Mouse (Mus musculus): ENCODE results near the gene Hist1h2bn. TPM values are rescaled to one million over a fixed set of nuclear protein-coding genes. Genes with fewer than 3 reads are reported as not detected.
"Not testable (repeated sequence)": the region's sequence is repeated elsewhere in the genome, so short reads cannot be mapped to it uniquely, and the experiment has no call there.

Hist1h2bn gene
- 1.1 and 2.1 TPM in 2 replicates for polyA plus RNA-seq (2016; fragmentation: Nextera tagmentation; extraction: Ambion mirVana)

GRCm38 (mm10) chr13:21753524-21754285 lies at the start of gene Hist1h2bn, which contains the start of gene Hist1h2ak:
Gene Hist1h2bn, plus strand, starts transcription at chr13:21754123.
Gene Hist1h2ak, minus strand, starts transcription at chr13:21753827.
- not testable (repeated sequence) for H3K36me3 ChIP-seq; H3K27me3 ChIP-seq (replicated peaks); H3K9me3 ChIP-seq (replicated peaks)
- H3K9ac ChIP-seq = peak within 1 kb of the TSS; percentile 78
- peak within 1 kb of the TSS; percentile 86 for H3K4me2 ChIP-seq
- H3K4me1 ChIP-seq (replicated peaks) = peaks cover 13% of the 10 kb centered on the region
- ATAC-seq (ENCODE audit: insufficient number of reproducible peaks, low FRiP score) = peak; percentile 94
- under 1% methylated on average over 50 of the region's 50 CpGs for WGBS
- H3K4me3 ChIP-seq = peak within 1 kb of the TSS; percentile 58
- peak within 1 kb of the TSS; percentile 96 for H3K27ac ChIP-seq (ENCODE audit: poor library complexity, severe bottlenecking)

GRCm38 (mm10) chr13:21706669-21707068 lies 47.3 kb upstream of the Hist1h2bn start:
- Histone ChIP-seq H3K27me3 (replicated peaks) (no peaks in the 10 kb centered on the region), H3K27ac (ENCODE audit: poor library complexity, severe bottlenecking) (no peak overlapping the region), H3K36me3 (no peaks in the 10 kb centered on the region), H3K4me1 (replicated peaks) (no peaks in the 10 kb centered on the region; the same call in 1 of the 2 replicates), H3K4me3 (no peak overlapping the region), H3K4me2 (no peak overlapping the region), H3K9me3 (replicated peaks) (no peaks in the 10 kb centered on the region), H3K9ac (no peak overlapping the region)
- 66% methylated on average over 4 of the region's 4 CpGs for WGBS
- no peak for ATAC-seq (ENCODE audit: insufficient number of reproducible peaks, low FRiP score)

- H3K27me3 ChIP-seq (replicated peaks) = no peaks in the 10 kb centered on the region
- WGBS = under 1% methylated on average over 32 of the region's 32 CpGs
- peak overlapping the region; percentile 65 for H3K9ac ChIP-seq
- H3K27ac ChIP-seq (ENCODE audit: poor library complexity, severe bottlenecking) = peak overlapping the region; percentile 81
- no peaks in the 10 kb centered on the region for H3K9me3 ChIP-seq (replicated peaks)
- peak; percentile 78 for ATAC-seq (ENCODE audit: insufficient number of reproducible peaks, low FRiP score)
- H3K4me3 ChIP-seq = peak overlapping the region; percentile 76
- H3K36me3 ChIP-seq = no peaks in the 10 kb centered on the region
- H3K4me2 ChIP-seq = peak overlapping the region; percentile 50
- H3K4me1 ChIP-seq (replicated peaks) = peaks cover 3% of the 10 kb centered on the region
Measured at GRCm38 (mm10) chr13:21710031-21710711, 43.8 kb upstream of the Hist1h2bn start.

- Histone ChIP-seq H3K27me3 (replicated peaks) (no peaks in the 10 kb centered on the region), H3K9me3 (replicated peaks) (no peaks in the 10 kb centered on the region), H3K9ac (peak overlapping the region; percentile 74), H3K4me3 (peak overlapping the region; percentile 58), H3K4me2 (peak overlapping the region; percentile 80), H3K36me3 (no peaks in the 10 kb centered on the region), H3K27ac (ENCODE audit: poor library complexity, severe bottlenecking) (no peak overlapping the region), H3K4me1 (replicated peaks) (peaks cover 8% of the 10 kb centered on the region)
- peak; percentile 80 for ATAC-seq (ENCODE audit: insufficient number of reproducible peaks, low FRiP score)
- 3% methylated on average over 22 of the region's 22 CpGs for WGBS
Measured at GRCm38 (mm10) chr13:21710821-21711525, 43.0 kb upstream of the Hist1h2bn start.

- H3K9me3 ChIP-seq (replicated peaks) = no peaks in the 10 kb centered on the region
- ATAC-seq (ENCODE audit: insufficient number of reproducible peaks, low FRiP score) = no peak
- peaks cover 8% of the 10 kb centered on the region for H3K4me1 ChIP-seq (replicated peaks)
- H3K9ac ChIP-seq = peak overlapping the region; percentile 74; the same call in 1 of the 2 replicates
- 31% methylated on average over 4 of the region's 4 CpGs for WGBS
- H3K4me2 ChIP-seq = peak overlapping the region; percentile 80
- no peaks in the 10 kb centered on the region for H3K36me3 ChIP-seq
- H3K27ac ChIP-seq (ENCODE audit: poor library complexity, severe bottlenecking) = no peak overlapping the region
- H3K27me3 ChIP-seq (replicated peaks) = no peaks in the 10 kb centered on the region
- H3K4me3 ChIP-seq = peak overlapping the region; percentile 58
Measured at GRCm38 (mm10) chr13:21711698-21712097, 42.2 kb upstream of the Hist1h2bn start.

- Histone ChIP-seq H3K4me3 (peak overlapping the region; percentile 47), H3K36me3 (no peaks in the 10 kb centered on the region), H3K4me1 (replicated peaks) (peaks cover 20% of the 10 kb centered on the region), H3K4me2 (peak overlapping the region; percentile 90), H3K27ac (ENCODE audit: poor library complexity, severe bottlenecking) (no peak overlapping the region; the same call in 1 of the 2 replicates), H3K9ac (peak overlapping the region; percentile 79), H3K27me3 (replicated peaks) (no peaks in the 10 kb centered on the region), H3K9me3 (replicated peaks) (no peaks in the 10 kb centered on the region)
- no peak for ATAC-seq (ENCODE audit: insufficient number of reproducible peaks, low FRiP score)
- 1% methylated on average over 7 of the region's 7 CpGs for WGBS
Measured at GRCm38 (mm10) chr13:21714725-21715124, 39.2 kb upstream of the Hist1h2bn start.

GRCm38 (mm10) chr13:21715131-21715863 lies 38.6 kb upstream of the Hist1h2bn start:
- 2% methylated on average over 22 of the region's 22 CpGs for WGBS
- Histone ChIP-seq H3K4me3 (peak overlapping the region; percentile 47), H3K36me3 (no peaks in the 10 kb centered on the region), H3K27ac (ENCODE audit: poor library complexity, severe bottlenecking) (peak overlapping the region; percentile 92), H3K4me1 (replicated peaks) (peaks cover 20% of the 10 kb centered on the region), H3K27me3 (replicated peaks) (no peaks in the 10 kb centered on the region), H3K9ac (peak overlapping the region; percentile 79), H3K9me3 (replicated peaks) (no peaks in the 10 kb centered on the region), H3K4me2 (peak overlapping the region; percentile 90)
- no peak for ATAC-seq (ENCODE audit: insufficient number of reproducible peaks, low FRiP score)

- Histone ChIP-seq H3K4me2 (peak within 1 kb of the TSS; percentile 90), H3K27ac (ENCODE audit: poor library complexity, severe bottlenecking) (peak within 1 kb of the TSS; percentile 96), H3K4me3 (peak within 1 kb of the TSS; percentile 52), H3K9ac (peak within 1 kb of the TSS; percentile 82), H3K4me1 (replicated peaks) (peaks cover 21% of the 10 kb centered on the region)
- H3K36me3 ChIP-seq; H3K9me3 ChIP-seq (replicated peaks); H3K27me3 ChIP-seq (replicated peaks): not testable (repeated sequence)
- under 1% methylated on average over 36 of the region's 50 CpGs for WGBS
- peak; percentile 93 for ATAC-seq (ENCODE audit: insufficient number of reproducible peaks, low FRiP score)
Measured at GRCm38 (mm10) chr13:21715864-21716539, 37.9 kb upstream of the Hist1h2bn start, which contains the start of the genes Hist1h2bl and Hist1h2ai. Gene Hist1h2bl, minus strand, starts transcription at chr13:21716143. Gene Hist1h2ai, plus strand, starts transcription at chr13:21716422.

- Histone ChIP-seq H3K4me1 (replicated peaks) (peaks cover 23% of the 10 kb centered on the region), H3K9ac (peak overlapping the region; percentile 82), H3K27ac (ENCODE audit: poor library complexity, severe bottlenecking) (peak overlapping the region; percentile 96), H3K4me2 (peak overlapping the region; percentile 90), H3K4me3 (peak overlapping the region; percentile 52)
- H3K27me3 ChIP-seq (replicated peaks); H3K9me3 ChIP-seq (replicated peaks); H3K36me3 ChIP-seq: not testable (repeated sequence)
- WGBS = under 1% methylated on average over 14 of the region's 38 CpGs
- ATAC-seq (ENCODE audit: insufficient number of reproducible peaks, low FRiP score) = peak; percentile 22
Measured at GRCm38 (mm10) chr13:21716540-21717391, 37.2 kb upstream of the Hist1h2bn start.

All from heart, embryonic 12.5 days (tissue).